Mouse (Mus musculus): ENCODE data around the gene Skp1a.

DNA sequence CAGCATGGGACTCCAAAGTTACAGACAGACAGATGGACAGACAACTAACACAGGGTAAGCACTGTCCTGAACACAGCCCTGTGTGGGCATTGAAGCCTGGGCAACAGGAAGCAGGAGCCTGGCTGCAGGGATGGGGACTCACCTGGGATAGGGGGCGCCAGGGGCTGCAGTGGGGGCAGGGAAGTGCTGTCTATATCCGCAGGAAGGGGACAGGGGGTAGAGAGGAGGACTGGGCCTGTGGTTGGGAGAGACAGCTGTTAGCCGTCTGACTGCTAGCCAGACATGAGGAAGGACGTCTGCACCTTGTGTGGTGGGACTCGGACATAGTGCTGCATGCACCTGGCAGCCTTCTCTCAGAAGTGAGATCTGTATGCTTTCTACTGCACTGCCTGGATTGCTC, 26.9 kb downstream of the Skp1a start:
- TF ChIP-seq CTCF (IDR thresholded peaks at IDR 0.05; ENCODE audit: extremely low read depth, insufficient read depth, low read length) (no peak), POLR2A (IDR thresholded peaks at IDR 0.05; ENCODE audit: extremely low read depth, insufficient read depth, low read length) (no peak)
